Mouse (Mus musculus): Measurements from ENCODE around the gene Tenm2. TPM values are rescaled to one million over a fixed set of nuclear protein-coding genes. Genes with fewer than 3 reads are reported as not detected.

The Tenm2 gene
- polyA plus RNA-seq, 1 experiment from 2014 or later: 18.3 TPM

DNA sequence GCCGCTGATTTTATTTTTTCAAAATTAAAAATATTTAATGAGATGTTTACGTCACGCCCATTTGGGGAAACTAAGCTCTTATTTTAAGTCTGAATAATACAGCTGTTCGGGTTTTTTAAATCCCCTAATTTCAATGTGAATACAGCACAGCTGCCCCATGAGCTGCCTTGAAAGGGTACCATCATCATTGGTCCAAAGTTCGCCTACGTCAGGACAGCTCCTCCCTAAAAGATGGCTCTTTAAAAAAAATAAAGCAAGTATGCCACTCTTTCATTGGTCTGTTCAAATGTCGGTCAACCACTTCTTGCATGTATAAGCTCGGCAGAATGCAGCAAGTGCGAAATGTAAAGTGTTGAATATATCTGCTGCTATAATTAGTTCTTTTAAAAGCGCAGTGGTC is 160.4 kb downstream of the Tenm2 start:
- no peak overlapping the region for H3K4me3 ChIP-seq

DNA sequence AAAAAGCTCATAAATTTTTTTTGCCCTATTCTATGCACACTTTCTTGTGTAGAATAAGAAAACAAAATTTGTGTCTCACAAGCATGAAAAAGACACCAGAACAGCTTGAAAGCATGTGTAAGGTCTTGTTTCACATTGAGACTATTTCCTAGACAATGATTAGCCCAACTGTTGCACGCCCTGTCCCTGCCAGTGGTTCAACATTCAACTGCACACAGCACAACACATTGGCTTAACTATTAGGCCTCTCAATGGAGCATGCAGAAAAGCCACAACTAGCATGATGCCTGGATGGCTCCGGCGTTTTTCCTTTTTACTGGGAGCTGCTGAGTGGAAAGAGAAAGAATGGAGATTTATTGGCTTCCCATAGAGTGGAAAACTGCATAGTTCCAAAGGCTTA is 170.3 kb downstream of the Tenm2 start:
- no peak for ATAC-seq (ENCODE audit: low FRiP score, low read depth)
- Histone ChIP-seq H3K36me3 (no peaks in the 10 kb centered on the region), H3K27ac (replicated peaks) (no peak overlapping the region), H3K4me3 (no peak overlapping the region), H3K4me2 (replicated peaks) (no peak overlapping the region), H3K9ac (replicated peaks) (no peak overlapping the region), H3K4me1 (no peaks in the 10 kb centered on the region), H3K9me3 (no peaks in the 10 kb centered on the region), H3K27me3 (no peaks in the 10 kb centered on the region)
- whole genome bisulfite sequencing: 55% methylated on average over 3 of the region's 3 CpGs

More for the DNA sequence above, 160.4 kb downstream of the Tenm2 start:
- Histone ChIP-seq H3K4me2 (replicated peaks) (no peak overlapping the region), H3K36me3 (no peaks in the 10 kb centered on the region), H3K27ac (replicated peaks) (no peak overlapping the region), H3K9ac (replicated peaks) (no peak overlapping the region), H3K27me3 (no peaks in the 10 kb centered on the region), H3K4me1 (no peaks in the 10 kb centered on the region), H3K9me3 (no peaks in the 10 kb centered on the region)
- whole genome bisulfite sequencing: 82% methylated on average over 10 of the region's 10 CpGs
- no peak for ATAC-seq (ENCODE audit: low FRiP score, low read depth)

GRCm38 (mm10) chr11:37046671-37047070 is 189.1 kb downstream of the Tenm2 start:
- H3K4me2 ChIP-seq (replicated peaks): no peak overlapping the region
- no peaks in the 10 kb centered on the region for H3K36me3 ChIP-seq
- H3K27ac ChIP-seq (replicated peaks): no peak overlapping the region
- no peaks in the 10 kb centered on the region for H3K27me3 ChIP-seq
- ATAC-seq (ENCODE audit: low FRiP score, low read depth): no peak
- H3K9ac ChIP-seq (replicated peaks): no peak overlapping the region
- peaks cover 5% of the 10 kb centered on the region; the same call in 1 of the 2 replicates for H3K4me1 ChIP-seq
- H3K4me3 ChIP-seq: no peak overlapping the region
- WGBS: 67% methylated on average over 5 of the region's 5 CpGs
- H3K9me3 ChIP-seq: no peaks in the 10 kb centered on the region

DNA sequence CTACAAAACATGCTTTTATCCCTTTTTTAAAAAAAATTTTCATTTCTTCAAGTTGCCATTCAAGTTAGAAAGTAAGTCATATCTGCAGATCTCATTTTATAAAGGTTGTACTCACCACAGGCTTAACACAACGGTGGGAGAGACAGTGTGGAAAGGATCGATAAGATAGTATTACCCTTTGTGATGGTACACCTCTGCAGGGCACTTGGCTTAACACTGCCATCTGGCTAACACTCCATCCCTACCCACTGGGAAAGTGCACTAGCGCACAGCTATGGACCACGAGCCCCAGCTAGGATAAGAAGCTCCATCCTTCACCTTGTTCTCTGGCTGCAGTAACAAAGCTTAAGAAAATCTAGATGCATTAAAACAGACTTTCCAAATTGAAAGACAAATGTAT is 194.5 kb downstream of the Tenm2 start:
- no peak overlapping the region for H3K27ac ChIP-seq (replicated peaks)
- no peaks in the 10 kb centered on the region for H3K27me3 ChIP-seq
- no peak for ATAC-seq (ENCODE audit: low FRiP score, low read depth)
- H3K9me3 ChIP-seq: no peaks in the 10 kb centered on the region
- H3K4me1 ChIP-seq: peaks cover 14% of the 10 kb centered on the region; the same call in 1 of the 2 replicates
- H3K9ac ChIP-seq (replicated peaks): no peak overlapping the region
- 67% methylated on average over 4 of the region's 4 CpGs for WGBS
- no peak overlapping the region for H3K4me2 ChIP-seq (replicated peaks)
- no peak overlapping the region for H3K4me3 ChIP-seq
- no peaks in the 10 kb centered on the region for H3K36me3 ChIP-seq

GRCm38 (mm10) chr11:37039283-37039682 is 196.5 kb downstream of the Tenm2 start:
- Histone ChIP-seq H3K36me3 (no peaks in the 10 kb centered on the region), H3K27me3 (no peaks in the 10 kb centered on the region)
- WGBS: 78% methylated on average over 3 of the region's 3 CpGs

GRCm38 (mm10) chr11:37031305-37032055 is 204.3 kb downstream of the Tenm2 start:
- no peak for ATAC-seq (ENCODE audit: low FRiP score, low read depth)
- no peaks in the 10 kb centered on the region; the same call in 1 of the 2 replicates for H3K4me1 ChIP-seq
- WGBS: 40% methylated on average over 7 of the region's 7 CpGs
- H3K9ac ChIP-seq (replicated peaks): no peak overlapping the region
- H3K4me3 ChIP-seq: no peak overlapping the region
- no peaks in the 10 kb centered on the region for H3K9me3 ChIP-seq
- no peaks in the 10 kb centered on the region for H3K36me3 ChIP-seq
- no peak overlapping the region for H3K4me2 ChIP-seq (replicated peaks)
- no peak overlapping the region for H3K27ac ChIP-seq (replicated peaks)
- no peaks in the 10 kb centered on the region; the same call in 1 of the 2 replicates for H3K27me3 ChIP-seq

More at GRCm38 (mm10) chr11:37039283-37039682, 196.5 kb downstream of the Tenm2 start:
- H3K27ac ChIP-seq (replicated peaks): no peak overlapping the region
- H3K4me3 ChIP-seq: no peak overlapping the region
- no peak overlapping the region for H3K9ac ChIP-seq (replicated peaks)
- no peak overlapping the region for H3K4me2 ChIP-seq (replicated peaks)
- H3K4me1 ChIP-seq: peaks cover 14% of the 10 kb centered on the region; the same call in 1 of the 2 replicates
- H3K9me3 ChIP-seq: no peaks in the 10 kb centered on the region
- no peak for ATAC-seq (ENCODE audit: low FRiP score, low read depth)

DNA sequence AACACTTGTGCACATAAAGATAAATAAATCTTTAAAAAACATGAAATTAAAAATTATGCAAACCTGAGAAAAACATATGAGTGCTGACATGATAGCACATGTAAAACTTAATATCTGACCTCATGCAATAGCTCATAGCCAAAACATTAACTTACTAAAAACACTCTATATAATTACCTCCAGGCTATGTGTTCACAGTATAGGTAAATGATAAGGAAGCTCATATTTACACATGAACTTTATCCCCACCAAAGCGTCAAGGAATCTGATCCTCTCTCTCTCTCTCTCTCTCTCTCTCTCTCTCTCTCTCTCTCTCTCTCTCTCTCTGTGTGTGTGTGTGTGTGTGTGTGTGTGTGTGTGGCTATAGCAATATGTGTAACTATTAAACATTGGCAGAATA is 223.9 kb downstream of the Tenm2 start:
- 50% methylated on average over 1 of the region's 1 CpGs for WGBS
- Histone ChIP-seq H3K4me2 (replicated peaks) (no peak overlapping the region), H3K9ac (replicated peaks) (no peak overlapping the region), H3K27me3 (no peaks in the 10 kb centered on the region), H3K4me1 (no peaks in the 10 kb centered on the region), H3K27ac (replicated peaks) (no peak overlapping the region), H3K9me3 (no peaks in the 10 kb centered on the region), H3K4me3 (no peak overlapping the region), H3K36me3 (no peaks in the 10 kb centered on the region)
- ATAC-seq (ENCODE audit: low FRiP score, low read depth): no peak

DNA sequence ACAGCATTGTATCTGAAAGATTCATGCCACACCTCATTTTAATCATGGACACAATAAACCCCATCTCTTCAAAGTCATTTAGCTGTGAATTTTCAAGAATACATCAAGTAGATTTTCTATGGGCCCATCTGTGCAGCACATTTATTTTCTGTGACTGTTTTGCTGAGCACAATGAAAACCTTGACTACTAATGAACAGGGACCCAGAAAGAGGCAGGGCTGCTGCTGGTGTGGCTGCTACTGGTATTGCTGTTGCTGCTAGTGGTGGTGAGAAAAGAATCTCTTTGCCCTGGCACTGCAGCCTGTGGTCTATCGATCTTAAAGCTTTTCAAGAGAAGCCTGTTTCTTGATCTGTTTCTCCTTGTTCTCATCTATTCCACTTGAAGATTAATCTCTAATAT is 226.5 kb downstream of the Tenm2 start:
- Histone ChIP-seq H3K9ac (replicated peaks) (no peak overlapping the region), H3K4me2 (replicated peaks) (no peak overlapping the region), H3K27me3 (no peaks in the 10 kb centered on the region), H3K4me1 (peaks cover 2% of the 10 kb centered on the region; the same call in 1 of the 2 replicates), H3K36me3 (no peaks in the 10 kb centered on the region), H3K27ac (replicated peaks) (no peak overlapping the region), H3K4me3 (no peak overlapping the region), H3K9me3 (no peaks in the 10 kb centered on the region)
- 77% methylated on average over 1 of the region's 1 CpGs for WGBS
- ATAC-seq (ENCODE audit: low FRiP score, low read depth): no peak

GRCm38 (mm10) chr11:36997668-36998067 is 238.1 kb downstream of the Tenm2 start:
- WGBS: 67% methylated on average over 3 of the region's 3 CpGs
- Histone ChIP-seq H3K9ac (replicated peaks) (no peak overlapping the region), H3K36me3 (no peaks in the 10 kb centered on the region), H3K9me3 (no peaks in the 10 kb centered on the region), H3K4me2 (replicated peaks) (no peak overlapping the region), H3K4me3 (no peak overlapping the region), H3K4me1 (peaks cover 3% of the 10 kb centered on the region), H3K27ac (replicated peaks) (no peak overlapping the region), H3K27me3 (no peaks in the 10 kb centered on the region)
- no peak for ATAC-seq (ENCODE audit: low FRiP score, low read depth)

- Histone ChIP-seq H3K4me1 (no peaks in the 10 kb centered on the region), H3K9me3 (no peaks in the 10 kb centered on the region), H3K27ac (replicated peaks) (no peak overlapping the region), H3K36me3 (no peaks in the 10 kb centered on the region), H3K27me3 (no peaks in the 10 kb centered on the region), H3K4me3 (no peak overlapping the region), H3K9ac (replicated peaks) (no peak overlapping the region), H3K4me2 (replicated peaks) (no peak overlapping the region)
- no peak for ATAC-seq (ENCODE audit: low FRiP score, low read depth)
- 90% methylated on average over 3 of the region's 3 CpGs for WGBS
Observed at GRCm38 (mm10) chr11:36990895-36991294, 244.9 kb downstream of the Tenm2 start.

DNA sequence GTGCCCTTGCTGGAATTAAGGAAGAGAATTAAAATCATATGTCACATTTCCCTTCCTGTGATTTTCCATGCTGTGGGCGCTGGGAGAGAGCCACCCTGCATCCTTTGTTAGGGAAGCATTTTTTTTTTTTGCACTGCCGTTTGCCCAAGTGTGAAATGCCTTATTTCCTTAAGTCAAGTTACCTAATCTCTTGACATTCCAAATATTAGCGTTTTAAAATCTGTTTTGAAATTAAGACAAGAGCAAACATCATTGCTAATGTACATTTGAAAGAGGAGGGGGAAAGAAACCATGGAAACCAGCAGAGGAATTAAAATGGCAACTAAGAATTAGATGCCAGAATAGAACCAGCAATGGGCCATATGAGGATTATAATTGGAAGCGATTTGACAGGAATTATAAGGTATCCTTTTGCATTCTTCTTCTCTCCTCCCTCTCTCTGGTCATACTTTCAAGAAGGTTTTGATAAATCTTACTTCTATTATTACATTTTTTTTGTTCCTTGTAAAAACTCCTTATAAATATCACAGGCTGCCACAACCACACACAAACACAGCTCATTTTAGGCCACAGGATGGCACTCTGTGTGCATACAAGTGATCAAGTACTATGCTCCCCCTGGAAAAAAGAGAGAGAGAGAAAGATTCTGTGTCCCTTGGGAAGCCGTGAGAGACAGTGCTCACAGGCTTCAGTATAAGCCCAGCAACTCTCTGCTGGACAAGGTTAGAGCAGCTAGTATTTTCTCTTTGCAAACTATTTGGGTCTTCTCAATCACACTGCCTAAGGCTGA is 246.8 kb downstream of the Tenm2 start:
- no peaks in the 10 kb centered on the region for H3K27me3 ChIP-seq
- no peaks in the 10 kb centered on the region for H3K9me3 ChIP-seq
- peak overlapping the region; percentile 46; the same call in 1 of the 2 replicates for H3K27ac ChIP-seq (replicated peaks)
- WGBS: 24% methylated on average over 5 of the region's 5 CpGs
- H3K4me1 ChIP-seq: no peaks in the 10 kb centered on the region
- no peak overlapping the region for H3K9ac ChIP-seq (replicated peaks)
- peak; percentile 83 for ATAC-seq (ENCODE audit: low FRiP score, low read depth)
- H3K4me3 ChIP-seq: no peak overlapping the region
- H3K36me3 ChIP-seq: no peaks in the 10 kb centered on the region
- no peak overlapping the region for H3K4me2 ChIP-seq (replicated peaks)

- Histone ChIP-seq H3K36me3 (no peaks in the 10 kb centered on the region), H3K27me3 (no peaks in the 10 kb centered on the region)
- WGBS: 74% methylated on average over 2 of the region's 2 CpGs
Observed at GRCm38 (mm10) chr11:36974142-36974541, 261.6 kb downstream of the Tenm2 start.

More at GRCm38 (mm10) chr11:36974142-36974541, 261.6 kb downstream of the Tenm2 start:
- H3K4me3 ChIP-seq: no peak overlapping the region
- no peak overlapping the region for H3K9ac ChIP-seq (replicated peaks)
- H3K4me2 ChIP-seq (replicated peaks): no peak overlapping the region
- ATAC-seq (ENCODE audit: low FRiP score, low read depth): no peak
- H3K27ac ChIP-seq (replicated peaks): no peak overlapping the region
- H3K4me1 ChIP-seq: no peaks in the 10 kb centered on the region
- H3K9me3 ChIP-seq: no peaks in the 10 kb centered on the region
